Mouse (Mus musculus) lung, adult 18-20 months (tissue): ENCODE measurements around the gene Nfib.

ENCODE experiments used
- DNase-seq, 2 experiments: peaks; one replicate each; pipeline ENCODE4 v3.0.0; 2022; ENCODE audit warnings: mixed read lengths in 2 of 2

Nfib gene

GRCm38 (mm10) chr4:82408463-82409404 is 296.8 kb downstream of the Nfib start:
- DNase-seq: no peak

DNA sequence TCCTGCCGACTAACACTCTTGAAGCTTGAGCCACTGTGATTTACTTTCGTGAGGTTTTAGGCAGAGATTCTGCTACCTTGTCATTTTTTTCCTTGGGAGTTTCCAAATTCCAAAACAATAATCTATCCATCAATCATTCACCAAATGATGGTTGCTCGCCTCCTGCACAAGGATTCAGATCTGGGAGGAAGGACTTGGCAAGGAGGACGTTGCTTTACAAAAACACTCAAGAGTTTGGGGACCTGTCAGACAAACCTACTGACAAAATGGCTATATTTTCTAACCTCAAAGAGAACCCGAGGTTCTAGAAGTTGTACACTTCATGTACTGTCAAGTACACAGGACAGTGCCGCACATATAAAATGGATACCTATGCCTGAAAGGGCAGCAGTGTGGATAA is 299.0 kb downstream of the Nfib start:
- no peak for DNase-seq

DNA sequence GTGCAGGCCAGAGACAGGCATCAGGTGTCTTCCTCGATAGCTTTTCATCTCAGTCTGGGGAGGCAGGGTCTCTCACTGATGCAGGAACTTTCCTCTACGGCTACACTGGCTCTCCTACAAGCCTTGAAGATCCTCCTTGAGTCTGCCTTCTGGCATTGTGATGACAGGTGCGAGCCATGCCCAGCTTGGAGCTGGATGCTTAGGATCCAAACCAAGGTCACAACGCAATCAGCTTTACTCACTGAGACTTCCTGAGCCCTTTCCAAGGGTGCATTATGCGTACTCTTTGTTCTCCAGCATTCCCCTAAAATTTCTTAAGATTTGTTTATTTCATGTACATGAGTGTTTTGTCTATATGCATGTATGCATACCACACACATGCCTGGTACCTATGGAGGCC is 299.8 kb downstream of the Nfib start:
- no peak for DNase-seq

DNA sequence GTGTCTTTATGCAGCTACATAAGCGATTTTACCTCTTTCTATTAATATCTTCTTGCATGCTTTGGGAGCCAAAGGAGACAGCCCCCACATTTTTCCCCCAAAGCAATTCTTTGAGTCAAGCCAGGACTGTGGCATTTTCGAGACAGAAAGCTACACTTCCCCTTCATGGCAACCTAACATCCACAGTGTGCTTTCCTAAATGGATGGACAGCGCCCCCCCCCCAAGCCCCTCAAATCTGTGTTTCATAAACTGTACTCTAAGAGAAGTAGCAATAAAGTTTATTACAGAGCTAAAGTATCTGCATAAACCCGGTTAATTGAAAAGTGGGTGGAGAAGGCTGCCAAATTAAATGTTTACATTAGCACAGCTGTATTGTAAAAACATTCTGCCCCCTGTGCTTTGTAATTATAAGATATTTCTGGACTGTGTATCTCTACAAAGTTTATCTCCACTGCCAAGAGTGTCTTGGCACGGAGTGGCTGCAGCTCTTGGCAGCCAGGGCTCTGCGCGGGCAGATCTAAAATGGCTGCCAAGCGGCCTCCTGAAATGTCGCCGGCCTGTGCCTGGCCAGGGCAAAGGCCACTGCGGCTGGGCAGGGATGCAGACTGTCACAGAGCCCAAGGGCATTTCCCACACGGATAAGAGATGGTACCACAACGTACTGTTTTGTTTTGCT is 301.4 kb downstream of the Nfib start:
- DNase-seq: peak; percentile 73 to 80

DNA sequence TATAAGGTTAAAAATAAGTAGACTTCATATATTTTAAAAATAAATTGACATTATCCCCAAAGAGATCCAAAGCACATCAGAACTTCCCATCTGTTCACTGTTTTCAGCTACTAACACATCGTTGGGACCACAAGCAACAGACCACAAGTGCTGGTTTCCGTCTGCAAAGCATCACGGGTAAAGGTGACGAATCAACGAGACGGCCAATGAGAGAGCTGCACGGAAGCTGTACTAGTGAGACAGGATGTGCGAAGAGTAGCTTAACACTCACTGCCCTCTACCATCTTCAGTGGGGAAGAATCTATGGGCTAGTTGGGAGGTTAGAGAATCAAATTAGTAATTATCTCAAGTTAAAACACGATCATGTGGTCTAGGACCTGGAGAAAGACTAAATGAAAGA is 302.9 kb downstream of the Nfib start:
- no peak for DNase-seq

DNA sequence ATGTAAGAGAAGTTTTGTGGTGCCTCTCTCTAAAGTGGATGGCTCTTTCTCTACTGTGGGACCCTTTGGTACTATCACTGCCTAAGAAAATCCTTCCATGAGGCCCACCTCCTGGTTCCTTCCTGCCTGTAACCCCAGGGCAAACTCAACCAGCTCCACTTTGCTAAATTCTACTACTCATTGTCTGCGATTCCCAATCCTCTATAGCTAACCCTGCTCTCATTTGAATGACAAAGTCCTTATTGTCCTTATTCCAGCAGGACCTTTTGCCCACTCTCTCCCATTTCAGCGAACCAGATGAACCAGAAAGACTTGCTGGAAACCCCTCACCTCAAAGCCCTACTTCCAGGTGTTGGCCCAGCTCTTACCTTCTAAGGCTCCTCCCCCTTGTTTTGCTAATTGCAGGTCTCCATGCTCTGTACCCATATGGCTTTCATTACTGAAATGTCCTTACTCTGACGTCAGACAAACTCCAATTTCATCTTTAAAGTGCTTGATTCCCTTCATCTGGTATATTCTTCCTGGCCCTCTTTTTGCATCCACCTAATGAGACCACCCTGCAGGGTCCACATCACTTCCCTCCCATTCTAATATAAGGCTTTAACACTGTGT is 304.0 kb downstream of the Nfib start:
- DNase-seq: no peak

- peak; percentile 59 to 75 for DNase-seq
These were observed 305.0 kb downstream of the Nfib start for GRCm38 (mm10) chr4:82400536-82400935.

- peak; percentile 64 to 77 for DNase-seq
These were observed 305.9 kb downstream of the Nfib start for GRCm38 (mm10) chr4:82399406-82400380.

DNA sequence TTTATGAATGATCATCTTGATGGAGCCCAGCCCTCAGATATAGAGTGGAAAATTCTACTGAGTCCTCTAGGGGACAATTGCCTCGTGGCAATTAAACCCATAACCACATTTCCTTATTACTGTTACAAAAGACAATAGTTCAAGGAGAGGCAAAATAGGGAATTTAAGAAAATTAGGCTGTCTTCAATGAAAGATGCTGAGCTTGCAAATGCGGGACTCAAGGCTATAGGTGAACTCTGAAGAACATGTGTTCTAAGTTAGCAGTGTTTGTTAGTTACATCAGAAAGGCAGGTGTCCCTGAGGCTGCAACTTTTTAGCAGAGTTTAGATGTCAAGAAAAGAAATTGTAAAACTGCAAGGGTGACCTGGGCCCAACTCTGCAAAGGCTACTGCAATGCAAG is 307.3 kb downstream of the Nfib start:
- no peak for DNase-seq

DNA sequence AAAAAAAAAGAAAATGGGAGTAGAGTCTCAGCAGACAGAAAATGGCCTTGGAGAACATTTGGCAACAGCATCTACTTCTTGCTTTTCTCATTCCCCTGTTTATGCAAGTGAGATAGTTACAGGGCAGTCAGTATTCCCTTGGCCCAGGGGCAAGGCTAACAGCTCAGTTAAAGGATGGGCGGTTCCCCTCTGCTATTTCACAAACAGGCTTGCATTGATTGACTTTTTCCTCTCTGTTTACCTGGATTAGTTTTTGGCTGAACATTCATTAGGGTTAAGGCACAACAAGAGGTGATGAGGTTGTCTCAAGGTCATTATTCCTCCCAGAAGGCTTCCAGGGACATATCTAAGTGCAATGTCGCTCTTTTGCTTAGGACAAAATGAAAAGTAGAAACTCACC is 308.7 kb downstream of the Nfib start:
- no peak for DNase-seq

DNA sequence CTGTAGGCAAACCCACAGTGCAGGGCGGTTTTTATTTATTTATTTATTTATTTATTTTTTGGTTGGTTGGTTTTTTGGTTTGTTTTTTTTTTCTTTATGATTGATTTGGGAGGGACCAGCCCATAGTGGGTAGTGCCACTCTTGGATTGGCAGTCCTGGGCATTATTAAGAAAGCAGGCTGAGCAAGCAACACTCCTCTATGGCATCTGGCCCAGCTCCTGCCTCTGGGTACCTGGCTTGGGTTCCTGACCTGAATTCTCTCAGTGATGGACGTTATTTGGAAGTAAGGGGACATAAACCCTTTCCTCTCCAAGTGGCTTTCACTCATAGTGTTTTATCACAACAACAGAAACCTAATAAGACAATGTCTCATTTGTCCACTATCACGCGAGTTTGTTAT is 309.5 kb downstream of the Nfib start:
- DNase-seq: no peak

- no peak for DNase-seq
These were observed 311.2 kb downstream of the Nfib start for GRCm38 (mm10) chr4:82394346-82394745.

DNA sequence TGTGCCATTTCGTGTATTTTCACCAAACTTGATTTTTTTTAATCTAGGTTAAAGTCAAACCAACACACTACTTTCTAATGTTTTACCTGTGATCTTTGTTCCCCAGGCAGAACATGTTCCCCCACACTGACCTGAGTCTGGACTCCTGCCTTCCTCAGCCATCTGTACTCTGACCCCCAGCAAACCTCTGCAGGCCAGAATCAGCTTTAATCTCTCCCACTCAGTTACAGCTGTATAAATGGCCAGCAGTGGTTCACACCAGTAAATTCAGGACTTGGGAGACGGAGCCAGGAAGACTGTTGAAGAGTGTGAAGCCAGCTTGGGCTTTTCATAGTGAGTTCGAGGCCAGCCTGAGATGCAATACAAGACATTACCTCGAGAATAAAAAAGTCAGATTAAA is 312.5 kb downstream of the Nfib start:
- no peak for DNase-seq

DNA sequence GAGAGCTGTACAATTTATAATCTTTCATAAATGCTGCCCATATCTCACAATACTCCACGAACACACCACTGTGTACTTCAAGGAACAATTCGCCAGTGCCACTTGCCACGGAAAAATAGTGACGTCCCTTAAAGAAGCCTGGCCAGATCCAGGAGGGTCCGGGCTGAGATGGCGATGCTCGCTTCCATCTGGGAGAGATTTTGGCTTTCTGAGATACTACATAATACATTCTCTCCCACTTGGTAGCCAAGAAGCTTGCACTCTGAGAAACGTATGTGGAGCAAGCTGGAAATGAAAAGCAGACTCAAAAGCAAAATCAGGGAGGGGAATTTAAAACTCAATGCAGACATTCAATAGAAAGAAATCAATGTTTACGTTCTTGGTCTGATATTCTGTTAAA is 313.1 kb downstream of the Nfib start:
- DNase-seq: no peak

DNA sequence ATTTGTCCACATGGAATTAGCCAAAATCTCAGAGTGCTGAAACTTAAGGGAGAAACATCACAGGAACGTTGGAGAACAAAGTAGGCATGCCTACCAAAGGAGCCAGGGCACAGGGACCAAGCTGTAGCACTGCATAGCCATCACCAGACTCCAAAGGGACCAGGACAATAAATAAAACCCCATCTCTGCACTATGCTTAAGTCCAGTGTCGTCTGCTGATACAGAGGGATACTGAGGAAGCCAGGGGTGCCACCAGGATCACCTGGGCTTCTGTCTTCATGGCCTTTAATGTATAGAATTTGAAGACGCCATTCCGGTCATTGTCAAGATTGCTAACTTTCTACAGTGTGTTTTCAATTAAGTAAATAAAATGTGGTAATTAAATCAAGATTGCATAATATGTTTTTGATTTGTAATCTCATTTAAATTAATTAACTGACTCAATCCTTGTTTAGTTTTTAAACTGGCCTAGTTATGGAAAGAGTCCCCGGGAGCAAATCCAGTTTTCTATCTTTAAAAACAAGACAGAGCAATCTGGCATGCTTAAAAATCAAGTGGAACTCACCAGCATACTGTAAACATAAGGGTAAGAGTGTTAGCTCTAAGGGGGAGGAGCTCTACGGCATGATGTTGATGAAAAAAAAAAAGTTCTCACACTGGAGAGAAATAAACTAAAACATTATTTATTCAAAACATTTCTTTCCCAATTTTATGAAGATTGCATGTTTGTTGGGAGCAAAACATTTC is 313.7 kb downstream of the Nfib start:
- DNase-seq: no peak

- DNase-seq: no peak
These were observed 315.0 kb downstream of the Nfib start for GRCm38 (mm10) chr4:82390545-82390944.

DNA sequence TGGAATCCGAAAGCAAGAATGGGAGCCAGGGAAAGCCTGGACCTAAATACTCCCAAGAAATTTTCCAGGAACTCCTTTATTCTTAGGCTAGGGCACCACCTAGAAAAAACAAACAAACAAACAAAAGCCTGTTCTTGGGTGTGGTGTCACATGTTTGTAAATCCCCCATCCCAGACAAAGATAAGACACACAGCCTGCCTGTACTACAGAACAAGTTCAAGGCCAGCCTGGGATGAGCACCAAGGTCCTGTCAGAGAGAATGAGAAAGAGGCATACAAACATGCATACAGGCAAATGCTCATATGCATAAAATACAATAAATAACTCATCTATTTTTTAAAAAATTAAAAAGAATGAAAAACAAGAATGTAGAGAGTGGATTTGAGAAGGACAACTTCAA is 315.7 kb downstream of the Nfib start:
- DNase-seq: no peak

DNA sequence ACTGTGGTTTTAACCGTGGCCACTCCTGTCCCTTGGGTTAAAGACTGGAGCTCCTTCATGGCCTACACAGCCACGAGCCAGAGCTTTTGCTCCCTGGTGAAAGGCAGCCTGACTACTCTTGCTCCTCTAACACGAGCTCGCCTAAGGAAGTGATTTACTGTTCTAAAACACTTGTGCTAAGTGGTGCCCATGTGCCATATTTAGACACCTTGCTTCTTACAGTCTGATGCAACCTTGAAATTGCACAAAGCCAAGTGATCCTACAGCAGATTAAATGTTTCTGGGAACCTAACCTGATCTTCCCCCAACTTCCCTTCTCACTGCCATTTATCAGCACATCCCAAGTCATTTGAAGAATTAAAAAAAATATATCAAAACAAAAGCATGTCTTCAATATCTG is 317.9 kb downstream of the Nfib start:
- peak in 1 of 2 experiments; percentile 59 for DNase-seq

DNA sequence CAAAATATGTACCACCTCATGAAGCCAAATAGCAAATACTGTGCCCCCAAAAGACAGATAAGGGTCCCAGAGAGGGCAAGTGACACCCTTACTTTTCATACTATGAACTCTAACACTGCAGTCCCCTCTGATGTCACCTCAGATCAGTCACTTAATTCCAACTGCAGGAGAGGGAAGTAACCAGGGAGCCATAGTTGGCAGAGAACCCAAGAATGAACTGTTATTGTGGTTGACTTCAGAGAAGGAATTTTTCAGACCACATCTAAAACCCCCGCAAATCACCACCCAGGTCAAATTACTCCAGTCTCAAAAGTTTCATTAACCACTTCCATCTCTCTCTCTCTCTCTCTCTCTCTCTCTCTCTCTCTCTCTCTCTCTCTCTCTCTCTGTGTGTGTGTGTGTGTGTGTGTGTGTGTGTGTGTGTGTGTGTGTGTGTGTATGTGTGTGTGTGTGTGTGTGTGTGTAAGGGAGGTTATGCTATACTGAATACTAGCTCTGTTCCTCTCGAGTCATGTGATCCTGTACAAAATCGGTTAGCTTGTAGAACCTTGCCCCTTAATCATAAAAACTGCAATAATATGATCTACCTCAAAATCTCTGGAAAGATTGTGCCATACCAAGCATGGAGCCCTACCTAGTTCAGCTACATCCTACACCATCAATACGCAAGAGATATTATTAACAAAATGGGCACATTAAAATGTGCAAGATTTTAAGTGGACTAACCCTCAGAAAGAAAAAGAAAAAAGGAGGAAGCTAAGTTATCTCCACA is 319.1 kb downstream of the Nfib start:
- peak in 1 of 2 experiments; percentile 32 for DNase-seq

- DNase-seq: no peak
These were observed 319.9 kb downstream of the Nfib start for GRCm38 (mm10) chr4:82385638-82386037.
